12 mouse cellular contexts compared by ENCODE assay signal in the genomic region with DNA sequence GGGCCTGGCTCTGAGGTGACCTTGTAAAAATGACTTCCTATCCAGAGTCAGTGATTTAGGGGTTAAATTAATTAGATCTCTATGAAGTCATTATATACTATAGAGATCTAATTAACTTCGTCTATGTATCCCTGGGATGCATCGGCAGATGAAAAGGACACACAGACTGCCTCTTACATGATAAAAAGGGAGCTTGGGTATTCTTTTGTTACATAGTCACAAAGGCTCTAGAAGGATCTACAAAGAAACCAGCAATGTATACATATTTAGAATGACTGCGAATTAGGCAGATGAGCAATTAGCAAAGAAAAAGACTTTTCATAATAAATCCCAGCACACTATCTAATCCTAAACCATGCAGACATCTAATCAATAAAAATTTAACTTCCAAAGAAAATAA.
DNase-seq lines count a peak whose midpoint lies in the region; ATAC-seq lines count a peak whose summit lies in the region.
"Had no signal": no experiment of that assay in that cellular context is flagged by ENCODE, and none has a peak within 500 bp of the region (broad histone marks: within the 10 kb centered on the region; RNA-seq: fewer than 3 reads in every experiment).

No protein-coding gene starts in this region.

- H3K27me3 ChIP-seq in limb, embryonic 12.5 days, result no peaks in the 10 kb centered on the region
- H3K27me3 ChIP-seq in limb, embryonic 10.5 days (ENCODE audit: low read depth, poor library complexity, severe bottlenecking), result no peaks in the 10 kb centered on the region
- H3K27me3 ChIP-seq in hindbrain, embryonic 14.5 days (ENCODE audit: control insufficient read depth, insufficient read depth, low read length), result no peaks in the 10 kb centered on the region
- H3K27me3 ChIP-seq in midbrain, embryonic 15.5 days (replicated peaks), result no peaks in the 10 kb centered on the region
- H3K27me3 ChIP-seq: liver, embryonic 12.5 days had no signal

- 0 out of 2 replicates have a peak overlapping the region, but pooled peaks have one; percentile 35 for H3K27ac ChIP-seq in limb, embryonic 12.5 days
- no peak overlapping the region for H3K27ac ChIP-seq in limb, embryonic 10.5 days
- H3K27ac ChIP-seq in hindbrain, embryonic 14.5 days, result peak overlapping the region; percentile 95
- H3K27ac ChIP-seq in midbrain, embryonic 15.5 days, result peak overlapping the region; percentile 88
- H3K27ac ChIP-seq: kidney, postnatal 0 days; liver, embryonic 12.5 days had no signal

- peaks cover 44% of the 10 kb centered on the region for H3K4me1 ChIP-seq in limb, embryonic 12.5 days (replicated peaks)
- H3K4me1 ChIP-seq in limb, embryonic 10.5 days, result peaks cover 17% of the 10 kb centered on the region; the same call in 1 of the 2 replicates
- H3K4me1 ChIP-seq in hindbrain, embryonic 14.5 days (replicated peaks; ENCODE audit: control insufficient read depth, insufficient read depth, low read length), result peaks cover 84% of the 10 kb centered on the region
- H3K4me1 ChIP-seq in midbrain, embryonic 15.5 days, result peaks cover 81% of the 10 kb centered on the region
- H3K4me1 ChIP-seq: liver, embryonic 12.5 days had no signal

- intact Hi-C loops in gastrocnemius, postnatal 14 days (cut with DNase I; ENCODE audit: low total_unique reads), result no loop called here

- H3K4me2 ChIP-seq in limb, embryonic 12.5 days, result no peak overlapping the region
- H3K4me2 ChIP-seq in hindbrain, embryonic 14.5 days (replicated peaks), result peak overlapping the region; percentile 26
- peak overlapping the region; percentile 9; the same call in 1 of the 2 replicates for H3K4me2 ChIP-seq in midbrain, embryonic 15.5 days
- H3K4me2 ChIP-seq: heart, embryonic 11.5 days; liver, embryonic 12.5 days had no signal

- no peak for DNase-seq in limb, embryonic 10.5 days (ENCODE audit: low spot score)
- DNase-seq in hindbrain, embryonic 14.5 days (ENCODE audit: low spot score), result no peak
- DNase-seq in retina, postnatal 1 day, result peak; percentile 30
- no peak for DNase-seq in spleen, postnatal 10 days (ENCODE audit: low spot score in 2 of 2)
- DNase-seq in thymus, postnatal 14 days, result no peak
- no peak for DNase-seq in gastrocnemius, postnatal 14 days

- no peaks in the 10 kb centered on the region for H3K36me3 ChIP-seq in limb, embryonic 12.5 days
- H3K36me3 ChIP-seq in limb, embryonic 10.5 days, result no peaks in the 10 kb centered on the region
- H3K36me3 ChIP-seq in hindbrain, embryonic 14.5 days (replicated peaks; ENCODE audit: control insufficient read depth, insufficient read depth), result no peaks in the 10 kb centered on the region
- no peaks in the 10 kb centered on the region for H3K36me3 ChIP-seq in midbrain, embryonic 15.5 days (replicated peaks)
- H3K36me3 ChIP-seq: liver, embryonic 12.5 days had no signal

- no peaks in the 10 kb centered on the region for H3K9me3 ChIP-seq in limb, embryonic 12.5 days
- H3K9me3 ChIP-seq in limb, embryonic 10.5 days (replicated peaks), result no peaks in the 10 kb centered on the region
- no peaks in the 10 kb centered on the region for H3K9me3 ChIP-seq in hindbrain, embryonic 14.5 days (ENCODE audit: control insufficient read depth, low read length)
- no peaks in the 10 kb centered on the region for H3K9me3 ChIP-seq in midbrain, embryonic 15.5 days
- H3K9me3 ChIP-seq: liver, embryonic 12.5 days had no signal

- no peak overlapping the region for H3K4me3 ChIP-seq in limb, embryonic 12.5 days (replicated peaks)
- no peak overlapping the region for H3K4me3 ChIP-seq in limb, embryonic 10.5 days
- no peak overlapping the region for H3K4me3 ChIP-seq in hindbrain, embryonic 14.5 days (replicated peaks; ENCODE audit: low read length)
- no peak overlapping the region for H3K4me3 ChIP-seq in midbrain, embryonic 15.5 days
- H3K4me3 ChIP-seq: liver, embryonic 12.5 days had no signal

- WGBS in limb, embryonic 12.5 days, result 79% methylated on average over 3 of the region's 3 CpGs
- WGBS in limb, embryonic 10.5 days, result 87% methylated on average over 3 of the region's 3 CpGs
- 17% methylated on average over 3 of the region's 3 CpGs for WGBS in hindbrain, embryonic 14.5 days
- WGBS in midbrain, embryonic 15.5 days, result 9% methylated on average over 3 of the region's 3 CpGs

- H3K9ac ChIP-seq in limb, embryonic 12.5 days (replicated peaks), result no peak overlapping the region
- peak overlapping the region; percentile 46 for H3K9ac ChIP-seq in hindbrain, embryonic 14.5 days
- peak overlapping the region; percentile 25; the same call in 1 of the 2 replicates for H3K9ac ChIP-seq in midbrain, embryonic 15.5 days
- H3K9ac ChIP-seq: liver, embryonic 12.5 days had no signal

- no peak for ATAC-seq in limb, embryonic 12.5 days (ENCODE audit: insufficient number of reproducible peaks, insufficient read depth, low FRiP score, low TSS enrichment, low read depth)
- ATAC-seq in hindbrain, embryonic 14.5 days (ENCODE audit: low FRiP score), result peak; percentile 6; the same call in 1 of the 2 replicates
- ATAC-seq in midbrain, embryonic 15.5 days (replicated peaks), result peak; percentile 16
- ATAC-seq: intestine, embryonic 16.5 days; liver, embryonic 12.5 days had no signal
